Mouse (Mus musculus) lung, postnatal 0 days (tissue): ENCODE data around the gene Vrk1.

ENCODE experiments used
- CTCF ChIP-seq: IDR thresholded peaks from 2 replicates; pipeline ENCODE4 v1.5.1; 2016; ENCODE audit warnings: antibody characterized with exemption, mild to moderate bottlenecking
- EP300 ChIP-seq: IDR thresholded peaks from 2 replicates; pipeline ENCODE4 v1.6.1; 2016; ENCODE audit warnings: antibody characterized with exemption, mild to moderate bottlenecking, control low read depth

DNA sequence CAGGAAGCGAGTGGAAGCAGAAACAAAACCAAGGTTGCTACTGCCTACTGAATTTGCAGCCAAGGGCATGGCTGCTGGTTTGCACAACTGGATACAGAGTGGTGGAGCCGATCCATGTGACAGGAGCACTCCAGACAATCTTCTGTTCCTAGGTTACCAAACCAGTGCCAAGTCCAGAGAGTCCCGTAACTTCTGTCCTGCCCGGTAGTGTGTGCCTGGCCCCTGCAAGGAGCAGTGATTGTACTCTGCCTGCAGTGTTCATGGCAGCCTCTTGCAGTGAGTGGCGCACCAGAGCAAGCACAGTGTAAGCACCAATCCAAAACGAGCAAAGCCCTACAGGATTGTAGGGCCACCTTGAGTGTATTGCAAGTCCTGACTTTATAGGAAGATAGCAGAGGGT lies 15.4 kb downstream of the Vrk1 start:
- TF ChIP-seq CTCF (peak; percentile 45), EP300 (no peak)
